Mouse (Mus musculus): Measurements from ENCODE around the gene 4933400A11Rik. TPM values are rescaled to one million over a fixed set of nuclear protein-coding genes. Genes with fewer than 3 reads are reported as not detected.

Gene 4933400A11Rik
- 0.25 TPM in 1 of 2 replicates, not detected in the other for polyA plus RNA-seq (2014; fragmentation: Nextera tagmentation; extraction: Ambion mirVana)

DNA sequence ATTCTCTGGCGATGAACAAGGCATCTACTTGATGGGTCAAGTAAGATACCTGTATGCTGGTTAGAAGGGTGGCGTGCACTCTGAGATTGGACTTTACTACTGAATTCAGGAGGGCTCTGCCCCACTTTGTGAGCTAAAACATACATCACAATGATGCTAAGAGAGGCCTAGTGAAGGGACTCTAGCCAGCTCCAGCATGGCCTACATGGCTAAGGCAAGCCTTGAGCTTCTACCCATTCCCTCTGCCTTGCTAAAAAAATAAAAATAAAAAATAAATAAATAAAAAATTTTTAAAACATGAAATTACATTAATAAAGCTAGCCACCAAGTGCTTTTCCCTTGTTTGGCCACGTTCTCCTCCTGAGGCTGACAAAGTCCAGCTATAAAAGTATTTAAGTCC is at the start of gene 4933400A11Rik:
Gene 4933400A11Rik, minus strand, starts transcription at position 101 of the 400 bp plus-strand sequence.
- Histone ChIP-seq H3K4me3 (ENCODE audit: low read depth, low read length) (no peak within 1 kb of the TSS), H3K4me1 (ENCODE audit: control insufficient read depth, insufficient read depth, low read length) (no peaks in the 10 kb centered on the region), H3K9ac (replicated peaks; ENCODE audit: low read length) (no peak within 1 kb of the TSS), H3K27me3 (ENCODE audit: control insufficient read depth, insufficient read depth, low read length) (no peaks in the 10 kb centered on the region), H3K4me2 (ENCODE audit: low read depth, low read length) (no peak within 1 kb of the TSS), H3K9me3 (replicated peaks; ENCODE audit: control insufficient read depth, low read length) (no peaks in the 10 kb centered on the region), H3K27ac (replicated peaks; ENCODE audit: low read depth, low read length) (no peak within 1 kb of the TSS), H3K36me3 (replicated peaks; ENCODE audit: control insufficient read depth, insufficient read depth, low read depth, low read length) (no peaks in the 10 kb centered on the region)
- WGBS, result 87% methylated on average over 3 of the region's 3 CpGs
- ATAC-seq (replicated peaks; ENCODE audit: insufficient number of reproducible peaks, low FRiP score, low TSS enrichment, low read depth) (no peak), DNase-seq (ENCODE audit: low spot score) (no peak)

DNA sequence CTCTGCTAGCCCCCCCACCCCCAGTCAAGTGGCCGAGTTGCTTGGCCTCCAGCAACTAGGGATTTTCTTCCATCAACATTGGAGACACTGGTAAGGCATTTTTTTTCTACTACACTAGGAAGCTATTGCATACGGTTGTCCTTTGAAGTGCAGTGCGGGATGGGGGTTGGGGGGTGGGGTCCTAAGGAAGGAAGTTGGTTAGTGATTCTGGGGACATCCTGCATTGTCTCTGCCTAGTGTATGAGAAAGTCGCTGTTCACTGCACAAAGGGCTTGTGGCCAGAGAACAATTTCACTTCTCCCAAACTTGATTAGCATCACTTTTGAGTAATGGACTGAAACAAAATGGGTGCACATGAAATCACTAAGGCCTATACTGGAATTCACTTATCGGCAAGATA is 48.7 kb upstream of the 4933400A11Rik start:
- no peak overlapping the region for H3K9ac ChIP-seq (replicated peaks; ENCODE audit: low read length)
- no peak overlapping the region for H3K27ac ChIP-seq (replicated peaks; ENCODE audit: low read depth, low read length)
- no peaks in the 10 kb centered on the region for H3K9me3 ChIP-seq (replicated peaks; ENCODE audit: control insufficient read depth, low read length)
- ATAC-seq (replicated peaks; ENCODE audit: insufficient number of reproducible peaks, low FRiP score, low TSS enrichment, low read depth) (no peak), DNase-seq (ENCODE audit: low spot score) (no peak)
- H3K4me3 ChIP-seq (ENCODE audit: low read depth, low read length), result no peak overlapping the region
- H3K4me1 ChIP-seq (ENCODE audit: control insufficient read depth, insufficient read depth, low read length), result no peaks in the 10 kb centered on the region
- H3K4me2 ChIP-seq (ENCODE audit: low read depth, low read length), result no peak overlapping the region
- H3K27me3 ChIP-seq (ENCODE audit: control insufficient read depth, insufficient read depth, low read length), result peaks cover 2% of the 10 kb centered on the region; the same call in 1 of the 2 replicates
- 33% methylated on average over 5 of the region's 5 CpGs for WGBS
- no peaks in the 10 kb centered on the region for H3K36me3 ChIP-seq (replicated peaks; ENCODE audit: control insufficient read depth, insufficient read depth, low read depth, low read length)

DNA sequence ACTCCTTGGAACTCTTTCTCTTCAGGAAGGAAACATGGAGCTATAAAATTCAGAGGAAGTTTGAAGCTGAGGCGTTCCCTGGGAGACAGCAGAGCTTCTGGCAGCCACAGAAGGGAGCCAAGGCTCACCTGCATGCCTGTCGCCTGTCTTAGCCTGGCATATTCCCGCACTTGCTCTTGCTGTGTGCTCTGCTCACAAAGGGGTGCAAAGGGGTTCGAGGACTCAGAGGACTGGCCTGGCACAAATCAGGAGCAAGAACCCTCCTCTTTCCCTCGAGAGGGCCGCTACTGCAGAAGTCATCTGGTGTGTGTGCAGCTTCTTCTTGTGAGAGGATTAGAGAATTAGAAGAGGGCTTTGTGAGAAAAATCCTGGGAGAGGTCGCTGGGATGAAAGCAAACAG is 48.3 kb upstream of the 4933400A11Rik start:
- Histone ChIP-seq H3K9ac (replicated peaks; ENCODE audit: low read length) (no peak overlapping the region), H3K4me1 (ENCODE audit: control insufficient read depth, insufficient read depth, low read length) (no peaks in the 10 kb centered on the region), H3K9me3 (replicated peaks; ENCODE audit: control insufficient read depth, low read length) (no peaks in the 10 kb centered on the region), H3K4me2 (ENCODE audit: low read depth, low read length) (no peak overlapping the region), H3K4me3 (ENCODE audit: low read depth, low read length) (no peak overlapping the region), H3K36me3 (replicated peaks; ENCODE audit: control insufficient read depth, insufficient read depth, low read depth, low read length) (no peaks in the 10 kb centered on the region), H3K27ac (replicated peaks; ENCODE audit: low read depth, low read length) (no peak overlapping the region), H3K27me3 (ENCODE audit: control insufficient read depth, insufficient read depth, low read length) (peaks cover 2% of the 10 kb centered on the region; the same call in 1 of the 2 replicates)
- 23% methylated on average over 7 of the region's 7 CpGs for WGBS
- no peak for ATAC-seq (replicated peaks; ENCODE audit: insufficient number of reproducible peaks, low FRiP score, low TSS enrichment, low read depth)
- DNase-seq (ENCODE audit: low spot score), result no peak

DNA sequence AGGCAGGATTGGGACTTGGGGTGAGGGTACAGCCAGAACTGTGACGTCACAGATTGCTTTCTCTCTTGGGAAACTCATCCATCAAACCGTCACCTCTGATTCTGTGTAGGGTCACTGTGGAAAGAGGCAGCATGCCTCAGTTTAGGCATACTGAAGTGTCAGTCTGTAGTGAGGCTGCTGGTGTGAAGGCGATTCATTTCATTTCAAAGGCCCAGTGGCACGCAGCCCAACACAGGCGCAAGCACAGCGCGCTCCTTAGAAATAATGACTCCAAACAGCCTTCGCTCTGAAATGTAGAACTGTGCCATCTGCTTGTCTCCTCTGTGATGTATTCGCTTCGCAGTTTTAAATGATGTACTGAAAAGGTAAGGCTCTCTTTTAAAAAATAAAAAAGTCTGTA is 47.5 kb upstream of the 4933400A11Rik start:
- Histone ChIP-seq H3K4me1 (ENCODE audit: control insufficient read depth, insufficient read depth, low read length) (no peaks in the 10 kb centered on the region), H3K4me2 (ENCODE audit: low read depth, low read length) (no peak overlapping the region), H3K27me3 (ENCODE audit: control insufficient read depth, insufficient read depth, low read length) (peaks cover 2% of the 10 kb centered on the region; the same call in 1 of the 2 replicates), H3K9ac (replicated peaks; ENCODE audit: low read length) (no peak overlapping the region), H3K9me3 (replicated peaks; ENCODE audit: control insufficient read depth, low read length) (no peaks in the 10 kb centered on the region), H3K27ac (replicated peaks; ENCODE audit: low read depth, low read length) (no peak overlapping the region), H3K4me3 (ENCODE audit: low read depth, low read length) (no peak overlapping the region), H3K36me3 (replicated peaks; ENCODE audit: control insufficient read depth, insufficient read depth, low read depth, low read length) (no peaks in the 10 kb centered on the region)
- 62% methylated on average over 10 of the region's 10 CpGs for WGBS
- DNase-seq (ENCODE audit: low spot score) (no peak), ATAC-seq (replicated peaks; ENCODE audit: insufficient number of reproducible peaks, low FRiP score, low TSS enrichment, low read depth) (no peak)

DNA sequence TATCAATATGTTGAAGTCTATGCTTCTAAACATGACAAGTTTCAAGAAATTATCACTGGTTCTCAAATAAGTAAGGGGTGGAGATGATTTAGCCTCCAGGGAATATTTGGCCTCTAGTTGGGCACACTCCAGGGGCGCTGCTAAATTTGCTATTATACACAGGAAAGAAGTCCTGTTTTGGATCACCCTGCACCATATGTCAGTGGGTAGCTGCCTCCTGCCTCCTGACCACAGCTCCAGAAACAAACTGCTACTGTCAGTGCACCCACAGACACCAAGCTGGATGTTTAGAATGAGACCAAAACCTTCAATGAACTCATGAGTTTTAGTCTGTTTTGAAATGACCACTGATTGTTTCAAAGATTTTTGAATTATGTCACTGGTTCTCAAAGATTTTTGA is 34.2 kb upstream of the 4933400A11Rik start:
- Histone ChIP-seq H3K9ac (replicated peaks; ENCODE audit: low read length) (no peak overlapping the region), H3K4me3 (ENCODE audit: low read depth, low read length) (no peak overlapping the region), H3K4me2 (ENCODE audit: low read depth, low read length) (no peak overlapping the region), H3K4me1 (ENCODE audit: control insufficient read depth, insufficient read depth, low read length) (no peaks in the 10 kb centered on the region), H3K36me3 (replicated peaks; ENCODE audit: control insufficient read depth, insufficient read depth, low read depth, low read length) (no peaks in the 10 kb centered on the region), H3K27me3 (ENCODE audit: control insufficient read depth, insufficient read depth, low read length) (no peaks in the 10 kb centered on the region), H3K27ac (replicated peaks; ENCODE audit: low read depth, low read length) (no peak overlapping the region), H3K9me3 (replicated peaks; ENCODE audit: control insufficient read depth, low read length) (no peaks in the 10 kb centered on the region)
- no peak for DNase-seq (ENCODE audit: low spot score)
- WGBS, result 67% methylated on average over 1 of the region's 1 CpGs
- ATAC-seq (replicated peaks; ENCODE audit: insufficient number of reproducible peaks, low FRiP score, low TSS enrichment, low read depth), result no peak

DNA sequence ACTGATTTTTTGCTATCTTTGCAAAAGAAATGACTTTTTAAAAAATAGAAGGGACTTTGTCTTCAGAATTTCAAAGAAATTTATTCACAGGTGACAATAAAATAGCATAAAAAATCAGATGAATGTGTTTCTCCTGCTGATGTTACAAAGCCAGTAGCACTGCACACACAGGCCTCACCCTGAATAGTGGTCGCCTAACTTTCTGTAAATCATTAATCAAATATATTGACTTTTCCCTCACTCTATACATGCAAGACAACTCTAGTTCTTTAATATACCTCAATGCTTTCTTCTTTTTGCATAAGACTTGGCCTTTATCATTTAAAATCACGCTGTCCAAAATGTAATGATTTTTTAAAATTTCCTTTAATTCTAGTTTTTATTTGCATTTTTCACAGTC is 32.3 kb upstream of the 4933400A11Rik start:
- no peak for ATAC-seq (replicated peaks; ENCODE audit: insufficient number of reproducible peaks, low FRiP score, low TSS enrichment, low read depth)
- H3K4me1 ChIP-seq (ENCODE audit: control insufficient read depth, insufficient read depth, low read length), result no peaks in the 10 kb centered on the region
- no peak overlapping the region for H3K9ac ChIP-seq (replicated peaks; ENCODE audit: low read length)
- H3K27ac ChIP-seq (replicated peaks; ENCODE audit: low read depth, low read length), result no peak overlapping the region
- no peaks in the 10 kb centered on the region for H3K9me3 ChIP-seq (replicated peaks; ENCODE audit: control insufficient read depth, low read length)
- no peaks in the 10 kb centered on the region for H3K36me3 ChIP-seq (replicated peaks; ENCODE audit: control insufficient read depth, insufficient read depth, low read depth, low read length)
- 79% methylated on average over 2 of the region's 2 CpGs for WGBS
- no peak overlapping the region for H3K4me2 ChIP-seq (ENCODE audit: low read depth, low read length)
- H3K27me3 ChIP-seq (ENCODE audit: control insufficient read depth, insufficient read depth, low read length), result no peaks in the 10 kb centered on the region
- H3K4me3 ChIP-seq (ENCODE audit: low read depth, low read length), result no peak overlapping the region
- DNase-seq (ENCODE audit: low spot score), result no peak

DNA sequence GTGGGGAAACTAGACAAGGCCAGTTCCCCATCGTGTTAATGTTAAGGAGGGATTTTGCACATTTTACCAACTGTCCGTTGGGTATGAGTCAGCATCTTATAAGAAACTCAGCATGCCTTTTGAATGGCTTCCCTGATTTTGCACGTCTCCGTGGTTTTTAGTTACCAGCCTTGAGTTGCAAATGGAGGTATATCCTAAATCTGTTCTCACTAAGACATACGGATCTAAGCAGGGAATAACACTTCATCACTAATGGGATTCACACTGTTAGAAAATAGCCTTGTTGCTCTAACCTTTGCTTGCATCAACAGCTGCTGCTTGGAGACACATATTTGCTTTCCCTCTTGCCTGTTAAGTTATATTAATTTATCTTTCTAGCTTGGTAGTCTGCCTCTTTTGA is 31.9 kb upstream of the 4933400A11Rik start:
- DNase-seq (ENCODE audit: low spot score) (no peak), ATAC-seq (replicated peaks; ENCODE audit: insufficient number of reproducible peaks, low FRiP score, low TSS enrichment, low read depth) (no peak)
- no peaks in the 10 kb centered on the region for H3K27me3 ChIP-seq (ENCODE audit: control insufficient read depth, insufficient read depth, low read length)
- 59% methylated on average over 5 of the region's 5 CpGs for WGBS
- H3K4me2 ChIP-seq (ENCODE audit: low read depth, low read length), result no peak overlapping the region
- no peaks in the 10 kb centered on the region for H3K9me3 ChIP-seq (replicated peaks; ENCODE audit: control insufficient read depth, low read length)
- no peaks in the 10 kb centered on the region for H3K36me3 ChIP-seq (replicated peaks; ENCODE audit: control insufficient read depth, insufficient read depth, low read depth, low read length)
- no peak overlapping the region for H3K27ac ChIP-seq (replicated peaks; ENCODE audit: low read depth, low read length)
- H3K4me3 ChIP-seq (ENCODE audit: low read depth, low read length), result no peak overlapping the region
- no peak overlapping the region for H3K9ac ChIP-seq (replicated peaks; ENCODE audit: low read length)
- H3K4me1 ChIP-seq (ENCODE audit: control insufficient read depth, insufficient read depth, low read length), result no peaks in the 10 kb centered on the region

DNA sequence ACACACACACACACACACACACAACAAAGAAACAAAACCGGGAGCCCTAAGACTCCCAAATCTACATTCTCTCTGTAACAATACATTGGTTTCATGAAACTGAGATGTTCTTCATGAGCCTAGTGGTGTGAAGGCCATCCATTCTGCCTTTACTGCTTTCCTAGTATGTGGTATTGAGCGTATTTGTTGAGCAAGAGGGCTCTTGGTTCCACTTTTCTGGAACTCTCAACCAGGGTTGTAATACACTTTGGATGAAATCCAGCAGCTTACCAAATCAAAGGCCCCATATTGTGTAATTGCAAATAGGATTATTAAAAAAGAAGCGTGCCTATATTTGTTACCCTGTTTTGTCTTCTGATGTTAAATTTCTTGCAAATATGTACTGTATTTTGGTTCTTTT is 28.3 kb upstream of the 4933400A11Rik start:
- Histone ChIP-seq H3K27ac (replicated peaks; ENCODE audit: low read depth, low read length) (no peak overlapping the region), H3K9me3 (replicated peaks; ENCODE audit: control insufficient read depth, low read length) (no peaks in the 10 kb centered on the region), H3K4me1 (ENCODE audit: control insufficient read depth, insufficient read depth, low read length) (no peaks in the 10 kb centered on the region), H3K4me2 (ENCODE audit: low read depth, low read length) (no peak overlapping the region), H3K27me3 (ENCODE audit: control insufficient read depth, insufficient read depth, low read length) (no peaks in the 10 kb centered on the region), H3K9ac (replicated peaks; ENCODE audit: low read length) (no peak overlapping the region), H3K36me3 (replicated peaks; ENCODE audit: control insufficient read depth, insufficient read depth, low read depth, low read length) (no peaks in the 10 kb centered on the region), H3K4me3 (ENCODE audit: low read depth, low read length) (no peak overlapping the region)
- WGBS, result 88% methylated on average over 3 of the region's 3 CpGs
- no peak for ATAC-seq (replicated peaks; ENCODE audit: insufficient number of reproducible peaks, low FRiP score, low TSS enrichment, low read depth)
- no peak for DNase-seq (ENCODE audit: low spot score)

Data from embryonic facial prominence, embryonic 11.5 days (tissue).